Mouse (Mus musculus) cerebellum, postnatal 10 days (tissue): Measurements from ENCODE around the gene A26c2.

Experiments
- DNase-seq, 2 experiments: peaks; one replicate each; pipeline ENCODE4 v3.0.0; 2021; ENCODE audit warnings: mixed read lengths in 2 of 2

A26c2 gene

DNA sequence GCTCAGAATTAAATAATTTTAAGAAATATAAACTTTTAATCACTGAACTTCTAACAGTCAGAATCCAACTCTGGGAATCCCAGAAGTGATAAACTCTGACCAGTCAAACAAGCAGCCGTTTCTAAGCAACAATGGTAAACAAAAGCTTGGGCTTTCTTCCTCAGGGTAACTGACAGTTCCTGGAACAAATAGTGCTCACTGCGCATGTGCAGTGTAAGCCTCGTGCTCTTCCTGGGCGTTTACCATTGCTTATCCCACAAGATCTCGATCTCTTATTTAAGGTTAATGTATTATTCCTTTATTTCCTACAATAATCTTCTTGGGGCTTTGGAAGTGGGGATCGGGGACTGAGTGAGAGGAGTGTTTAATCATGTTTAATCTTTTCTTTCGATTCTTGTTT, at the start of gene A26c2:
A26c2 (minus strand) TSS at position 101 of the 400 bp plus-strand sequence.
- DNase-seq, result no peak

DNA sequence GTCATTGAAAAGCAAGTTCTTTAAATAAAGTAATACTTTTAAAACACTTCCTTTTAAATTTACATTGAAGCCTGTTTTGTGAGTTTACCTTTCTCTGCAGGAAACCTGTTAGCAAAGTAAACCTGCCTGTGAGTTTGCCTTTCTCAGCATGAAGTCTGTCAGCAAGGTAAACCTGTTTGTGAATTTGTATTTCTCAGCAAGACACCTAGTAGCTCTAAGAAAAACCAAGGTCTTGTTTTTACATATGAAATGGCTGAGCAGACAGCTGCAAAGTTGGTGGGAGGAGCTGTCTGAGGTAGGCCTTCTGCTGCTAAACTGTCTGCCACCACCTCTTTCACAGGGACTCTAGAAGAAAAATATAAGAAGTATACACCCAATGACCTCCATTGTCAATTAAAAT, 28.0 kb upstream of the A26c2 start:
- no peak for DNase-seq
